Mouse (Mus musculus) liver, postnatal 0 days (tissue): ENCODE data around the gene Rec8. TPM values are rescaled to one million over a fixed set of nuclear protein-coding genes. Genes with fewer than 3 reads are reported as not detected.

Experiments
- ATAC-seq: fragments of 200-750 bp; cut with Nextera tagmentation; 2 replicates; pipeline ENCODE4 v1.8.0; 2017; ENCODE audit warnings: mild to moderate bottlenecking, moderate library complexity
- DNase-seq: peaks from one replicate; pipeline ENCODE4 v3.0.0-alpha.2; 2016
- H3K27ac ChIP-seq: fragments of 300-500 bp; sonication (generic); 2 replicates; pipeline ENCODE4 v1.5.1; 2014; ENCODE audit warnings: antibody characterized with exemption, moderate library complexity, mild to moderate bottlenecking, low read depth
- H3K27me3 ChIP-seq: fragments of 300-500 bp; sonication (generic); 2 replicates; pipeline ENCODE4 v1.6.1; 2014; ENCODE audit warnings: low read length, control low read depth, mixed read lengths; ENCODE audit not compliant: insufficient read depth
- H3K36me3 ChIP-seq: fragments of 300-500 bp; sonication (generic); replicated peaks from 2 replicates; pipeline ENCODE4 v1.6.1; 2014; ENCODE audit warnings: mild to moderate bottlenecking, control low read depth, low read length, moderate library complexity, mixed read lengths; ENCODE audit not compliant: insufficient read depth
- H3K4me1 ChIP-seq: fragments of 300-500 bp; sonication (generic); 2 replicates; pipeline ENCODE4 v1.6.1; 2014; ENCODE audit warnings: antibody characterized with exemption, mild to moderate bottlenecking, control low read depth; ENCODE audit not compliant: insufficient read depth
- H3K4me2 ChIP-seq: fragments of 300-500 bp; sonication (generic); 2 replicates; pipeline ENCODE4 v1.6.1; 2014; ENCODE audit warnings: low read depth, mild to moderate bottlenecking, low read length, moderate library complexity, mixed read lengths
- H3K4me3 ChIP-seq: fragments of 300-500 bp; sonication (generic); 2 replicates; pipeline ENCODE4 v1.5.1; 2014; ENCODE audit warnings: low read depth, low read length
- H3K9ac ChIP-seq: fragments of 300-500 bp; sonication (generic); replicated peaks from 2 replicates; pipeline ENCODE4 v1.6.1; 2014; ENCODE audit warnings: mild to moderate bottlenecking, moderate library complexity
- H3K9me3 ChIP-seq: fragments of 300-500 bp; sonication (generic); 2 replicates; pipeline ENCODE4 v1.6.1; 2016; ENCODE audit warnings: mild to moderate bottlenecking, control low read depth, low read length, mixed read lengths
- CTCF ChIP-seq: sonication (generic); IDR thresholded peaks from 2 replicates; pipeline ENCODE4 v1.5.1; 2016; ENCODE audit warnings: antibody characterized with exemption, low read depth
- EP300 ChIP-seq: IDR thresholded peaks from 2 replicates; pipeline ENCODE4 v1.6.1; 2016; ENCODE audit warnings: antibody characterized with exemption, low read depth, mild to moderate bottlenecking
- WGBS: fragments of 180-500 bp; shearing (Covaris S2); extraction: QIAGEN DNeasy Blood & Tissue Kit; methylation state at CpG from one replicate; pipeline ENCODE4 v1.1.7; 2014; ENCODE audit not compliant: insufficient replicate concordance; 5-methylcytosine and 5-hydroxymethylcytosine counted together
- polyA plus RNA-seq: library from polyadenylated mRNA; unstranded; fragments of >200 nt; fragmentation: Nextera tagmentation; extraction: Ambion mirVana; gene quantifications from 2 replicates; pipeline ENCODE4 v1.2.1, GENCODE M21; 2015

The Rec8 gene
- polyA plus RNA-seq, 1 experiment from 2014 or later = 1.5 TPM

- no peak overlapping the region for H3K4me3 ChIP-seq
- H3K9ac ChIP-seq = no peak overlapping the region
- no peaks in the 10 kb centered on the region for H3K9me3 ChIP-seq
- H3K4me2 ChIP-seq = no peak overlapping the region
- H3K27ac ChIP-seq = peak overlapping the region; percentile 77
- H3K27me3 ChIP-seq = peaks cover 8% of the 10 kb centered on the region; the same call in 1 of the 2 replicates
- peaks cover 21% of the 10 kb centered on the region for H3K4me1 ChIP-seq
- DNase-seq = no peak
- TF ChIP-seq EP300 (peak; percentile 94), CTCF (peak; percentile 7; the same call in 1 of the 2 replicates)
- ATAC-seq = peak; percentile 81
- WGBS = 48% methylated on average over 7 of the region's 7 CpGs
- H3K36me3 ChIP-seq = peaks cover 14% of the 10 kb centered on the region
Measured at GRCm38 (mm10) chr14:55614565-55615178, 3.2 kb upstream of the Rec8 start.

DNA sequence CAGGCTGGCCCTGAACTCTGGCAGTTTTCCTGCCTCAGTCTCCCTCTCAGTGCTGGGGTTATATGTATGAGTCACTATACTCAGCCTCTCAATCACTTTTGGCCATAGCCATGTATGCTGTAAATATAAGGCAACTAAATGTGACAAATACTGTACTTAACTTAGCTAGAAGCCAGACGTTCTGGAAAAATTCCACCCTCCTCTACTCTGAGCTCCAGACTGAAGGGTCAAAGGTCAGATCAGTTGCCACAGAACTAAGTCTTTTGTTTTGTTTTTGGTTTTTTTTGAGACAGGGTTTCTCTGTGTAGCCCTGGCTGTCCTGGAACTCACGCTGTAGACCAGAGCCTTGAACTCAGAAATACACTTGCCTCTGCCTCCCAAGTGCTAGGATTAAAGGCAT is 2.0 kb upstream of the Rec8 start:
- H3K9ac ChIP-seq = no peak overlapping the region
- peaks cover 8% of the 10 kb centered on the region; the same call in 1 of the 2 replicates for H3K27me3 ChIP-seq
- H3K9me3 ChIP-seq = no peaks in the 10 kb centered on the region
- no peak for ATAC-seq
- peaks cover 21% of the 10 kb centered on the region for H3K4me1 ChIP-seq
- no peak for DNase-seq
- 56% methylated on average over 2 of the region's 2 CpGs for WGBS
- TF ChIP-seq CTCF = no peak
- TF ChIP-seq EP300 = no peak
- no peak overlapping the region for H3K4me3 ChIP-seq
- H3K4me2 ChIP-seq = no peak overlapping the region
- peak overlapping the region; percentile 48; the same call in 1 of the 2 replicates for H3K27ac ChIP-seq
- 0 out of 2 replicates have a peak, but pooled peaks cover 2% of the 10 kb centered on the region for H3K36me3 ChIP-seq

DNA sequence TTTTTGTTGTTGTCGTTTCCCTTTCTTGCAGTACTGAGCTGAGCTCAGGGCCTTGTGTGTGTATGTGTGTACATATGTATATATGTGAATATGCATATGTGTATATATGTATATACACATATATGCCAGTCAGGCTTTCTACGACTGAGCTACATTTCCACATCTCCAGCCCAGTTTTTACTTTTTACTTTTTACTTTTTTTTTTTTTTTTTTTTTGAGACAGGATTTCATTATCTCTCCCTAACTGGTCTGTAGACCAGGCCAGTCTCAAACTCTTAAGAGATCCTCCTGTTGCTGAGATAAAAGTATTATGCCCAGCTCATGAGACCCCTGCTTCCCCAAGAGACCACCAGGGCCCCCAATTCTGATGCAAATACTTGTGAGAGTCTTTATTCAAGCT is 993 bp upstream of the Rec8 start:
- peaks cover 21% of the 10 kb centered on the region for H3K4me1 ChIP-seq
- H3K36me3 ChIP-seq = no peaks in the 10 kb centered on the region
- no peak for ATAC-seq
- 70% methylated on average over 2 of the region's 2 CpGs for WGBS
- H3K4me3 ChIP-seq = no peak overlapping the region
- no peak overlapping the region for H3K4me2 ChIP-seq
- no peak overlapping the region for H3K9ac ChIP-seq
- H3K9me3 ChIP-seq = no peaks in the 10 kb centered on the region
- no peak overlapping the region; the same call in 1 of the 2 replicates for H3K27ac ChIP-seq
- H3K27me3 ChIP-seq = peaks cover 8% of the 10 kb centered on the region; the same call in 1 of the 2 replicates
- DNase-seq = no peak
- TF ChIP-seq EP300 (no peak), CTCF (no peak)

DNA sequence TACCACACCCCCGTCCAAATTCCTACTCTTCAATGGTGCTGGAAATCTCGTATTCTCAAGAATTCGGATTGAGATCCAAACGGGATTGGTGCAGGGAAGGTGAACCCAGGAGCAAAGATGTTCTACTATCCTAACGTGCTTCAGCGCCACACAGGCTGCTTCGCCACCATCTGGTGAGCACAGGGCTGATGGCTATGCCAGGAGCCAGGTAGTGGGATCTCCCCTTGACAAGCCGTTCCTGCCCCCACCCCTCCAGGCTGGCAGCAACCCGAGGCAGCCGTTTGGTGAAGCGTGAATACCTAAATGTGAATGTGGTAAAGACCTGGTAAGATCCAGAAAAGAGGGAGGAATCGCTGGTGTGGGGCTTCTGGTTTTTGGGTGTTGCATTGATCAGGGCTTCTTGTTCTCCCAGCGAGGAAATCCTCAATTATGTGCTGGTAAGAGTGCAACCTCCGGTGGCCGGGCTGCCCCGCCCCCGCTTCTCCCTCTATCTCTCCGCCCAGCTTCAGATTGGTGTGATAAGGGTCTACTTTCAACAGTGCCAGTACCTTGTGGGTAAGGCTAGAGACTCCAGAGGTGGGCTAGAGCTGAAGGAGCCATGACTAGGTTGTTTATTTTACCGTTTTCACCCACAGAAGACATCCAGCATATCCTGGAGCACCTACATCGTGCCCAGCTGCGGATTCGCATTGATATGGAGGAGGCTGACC is 804 bp downstream of the Rec8 start:
- peak overlapping the region; percentile 39 for H3K4me3 ChIP-seq
- no peaks in the 10 kb centered on the region for H3K9me3 ChIP-seq
- TF ChIP-seq EP300 (peak; percentile 77), CTCF (no peak)
- 0 out of 2 replicates have a peak overlapping the region, but pooled peaks have one; percentile 22 for H3K27ac ChIP-seq
- peak; percentile 45 for DNase-seq
- peaks cover 21% of the 10 kb centered on the region for H3K4me1 ChIP-seq
- WGBS = 26% methylated on average over 22 of the region's 22 CpGs
- ATAC-seq = peak; percentile 32
- H3K9ac ChIP-seq = peak overlapping the region; percentile 50
- peaks cover 8% of the 10 kb centered on the region; the same call in 1 of the 2 replicates for H3K27me3 ChIP-seq
- no peaks in the 10 kb centered on the region; the same call in 1 of the 2 replicates for H3K36me3 ChIP-seq
- peak overlapping the region; percentile 72 for H3K4me2 ChIP-seq

- Histone ChIP-seq H3K27ac (no peak overlapping the region), H3K4me2 (no peak overlapping the region), H3K9ac (no peak overlapping the region), H3K4me3 (no peak overlapping the region), H3K27me3 (no peaks in the 10 kb centered on the region), H3K36me3 (peaks cover 61% of the 10 kb centered on the region), H3K9me3 (no peaks in the 10 kb centered on the region), H3K4me1 (no peaks in the 10 kb centered on the region)
- no peak for TF ChIP-seq EP300
- TF ChIP-seq CTCF = no peak
- ATAC-seq (peak; percentile 62), DNase-seq (no peak)
- WGBS = 85% methylated on average over 27 of the region's 27 CpGs
Measured at GRCm38 (mm10) chr14:55628077-55628827, 10.4 kb downstream of the Rec8 start.

- Histone ChIP-seq H3K9ac (no peak overlapping the region), H3K36me3 (peaks cover 71% of the 10 kb centered on the region), H3K9me3 (no peaks in the 10 kb centered on the region), H3K4me1 (no peaks in the 10 kb centered on the region), H3K27ac (no peak overlapping the region), H3K27me3 (no peaks in the 10 kb centered on the region), H3K4me2 (no peak overlapping the region), H3K4me3 (no peak overlapping the region)
- 45% methylated on average over 5 of the region's 5 CpGs for WGBS
- DNase-seq (peak; percentile 78), ATAC-seq (peak; percentile 35; the same call in 1 of the 2 replicates)
- TF ChIP-seq EP300 (no peak), CTCF (peak; percentile 90)
Measured at GRCm38 (mm10) chr14:55629312-55629711, 11.5 kb downstream of the Rec8 start.
